Mouse (Mus musculus) hindbrain, embryonic 12.5 days (tissue): ENCODE measurements around the gene Ccn1. TPM values are rescaled to one million over a fixed set of nuclear protein-coding genes. Genes with fewer than 3 reads are reported as not detected.

Source experiments
- ATAC-seq: fragments of 200-750 bp; cut with Nextera tagmentation; 2 replicates; pipeline ENCODE4 v1.8.0; 2017; ENCODE audit warnings: moderate TSS enrichment; ENCODE audit not compliant: low FRiP score
- H3K27ac ChIP-seq: fragments of 300-500 bp; sonication (generic); 2 replicates; pipeline ENCODE4 v1.5.1; 2016; ENCODE audit warnings: mild to moderate bottlenecking
- H3K27me3 ChIP-seq: fragments of 300-500 bp; sonication (generic); 2 replicates; pipeline ENCODE4 v1.6.1; 2016; ENCODE audit warnings: mild to moderate bottlenecking
- H3K36me3 ChIP-seq: fragments of 300-500 bp; sonication (generic); 2 replicates; pipeline ENCODE4 v1.6.1; 2016; ENCODE audit warnings: mild to moderate bottlenecking
- H3K4me1 ChIP-seq: fragments of 300-500 bp; sonication (generic); 2 replicates; pipeline ENCODE4 v1.6.1; 2016
- H3K4me2 ChIP-seq: fragments of 300-500 bp; sonication (generic); replicated peaks from 2 replicates; pipeline ENCODE4 v1.6.1; 2016; ENCODE audit warnings: mild to moderate bottlenecking
- H3K4me3 ChIP-seq: fragments of 300-500 bp; sonication (generic); 2 replicates; pipeline ENCODE4 v1.5.1; 2016; ENCODE audit warnings: mild to moderate bottlenecking
- H3K9ac ChIP-seq: fragments of 300-500 bp; sonication (generic); 2 replicates; pipeline ENCODE4 v1.6.1; 2016; ENCODE audit warnings: mild to moderate bottlenecking, moderate library complexity
- H3K9me3 ChIP-seq: fragments of 300-500 bp; sonication (generic); replicated peaks from 2 replicates; pipeline ENCODE4 v1.6.1; 2016; ENCODE audit warnings: mild to moderate bottlenecking
- WGBS: fragments of 180-500 bp; shearing (Covaris S2); methylation state at CpG from one replicate; pipeline ENCODE4 v1.1.7; 2016; 5-methylcytosine and 5-hydroxymethylcytosine counted together
- polyA plus RNA-seq: library from polyadenylated mRNA; unstranded; fragments of >200 nt; fragmentation: Nextera tagmentation; extraction: Ambion mirVana; gene quantifications from 2 replicates; pipeline ENCODE4 v1.2.1, GENCODE M21; 2016

Gene Ccn1
- polyA plus RNA-seq, result 40.8 and 41.9 TPM in 2 replicates

DNA sequence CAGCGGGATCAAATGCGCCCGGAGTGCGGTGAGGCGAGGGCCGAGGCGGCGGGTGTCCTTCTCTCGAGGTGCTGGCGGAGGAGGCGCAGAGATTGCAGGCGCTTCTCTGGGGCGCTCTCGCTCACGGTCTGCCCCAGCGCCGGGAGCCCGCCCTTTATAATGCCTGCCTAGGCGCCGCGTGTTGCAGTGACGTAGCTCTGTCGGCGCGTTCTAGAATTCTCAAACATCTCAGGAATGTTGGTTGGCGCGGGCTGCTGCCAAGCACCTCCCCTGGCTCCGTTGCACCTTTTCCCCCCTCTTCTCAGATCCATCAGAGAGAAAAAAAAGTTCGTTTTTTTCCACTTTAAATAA, at the start of gene Ccn1:
Gene Ccn1, minus strand, starts transcription at position 130 of the 351 bp plus-strand sequence.
- Histone ChIP-seq H3K27ac (peak within 1 kb of the TSS; percentile 84), H3K4me3 (peak within 1 kb of the TSS; percentile 53), H3K9me3 (no peaks in the 10 kb centered on the region), H3K36me3 (no peaks in the 10 kb centered on the region), H3K9ac (peak within 1 kb of the TSS; percentile 73), H3K4me1 (peaks cover 68% of the 10 kb centered on the region), H3K4me2 (peak within 1 kb of the TSS; percentile 87), H3K27me3 (peaks cover 41% of the 10 kb centered on the region)
- WGBS, result 1% methylated on average over 28 of the region's 29 CpGs
- peak; percentile 63 for ATAC-seq

DNA sequence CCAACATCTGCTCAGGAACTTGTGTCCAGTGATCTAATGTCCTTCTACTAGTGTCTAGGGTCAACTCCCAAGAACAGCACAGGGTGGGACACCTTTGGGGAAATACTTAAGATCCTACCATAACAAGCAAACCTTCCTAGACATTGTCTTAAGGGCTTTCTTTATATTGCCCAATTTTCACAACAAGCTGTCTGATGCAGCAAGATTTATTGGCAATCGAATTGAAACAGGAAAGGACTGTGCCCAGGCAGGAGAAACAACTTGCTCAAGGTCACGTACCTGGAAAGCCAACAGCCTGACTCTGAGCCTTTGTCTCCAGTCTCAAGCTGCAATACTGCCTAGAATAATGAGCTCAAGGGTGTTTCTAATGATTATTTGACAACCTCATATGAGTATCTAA, 43.6 kb upstream of the Ccn1 start:
- no peaks in the 10 kb centered on the region for H3K36me3 ChIP-seq
- H3K9me3 ChIP-seq, result no peaks in the 10 kb centered on the region
- H3K9ac ChIP-seq, result no peak overlapping the region
- no peak overlapping the region for H3K4me2 ChIP-seq
- 85% methylated on average over 2 of the region's 2 CpGs for WGBS
- H3K27me3 ChIP-seq, result no peaks in the 10 kb centered on the region
- no peak overlapping the region for H3K27ac ChIP-seq
- ATAC-seq, result no peak
- H3K4me1 ChIP-seq, result no peaks in the 10 kb centered on the region
- H3K4me3 ChIP-seq, result no peak overlapping the region

DNA sequence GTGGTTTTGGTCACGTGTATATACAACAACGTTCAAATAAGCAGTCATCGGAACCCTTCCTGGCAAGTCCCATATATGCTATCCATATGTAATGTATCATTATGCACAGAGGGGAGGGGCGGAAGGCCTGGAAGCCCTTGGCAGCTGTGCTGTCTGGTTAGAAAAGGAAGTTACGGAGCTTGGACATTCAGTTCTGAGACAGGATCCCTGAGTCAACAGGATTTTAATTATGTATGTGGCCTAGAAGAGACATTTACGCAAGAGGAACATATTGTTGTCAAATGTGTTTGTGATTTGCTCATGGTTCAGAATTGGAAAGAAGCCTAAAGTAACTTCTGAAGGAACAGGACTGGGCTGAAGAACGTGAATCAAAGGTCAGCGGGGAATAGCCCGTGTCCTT, 42.3 kb upstream of the Ccn1 start:
- Histone ChIP-seq H3K9me3 (no peaks in the 10 kb centered on the region), H3K27me3 (no peaks in the 10 kb centered on the region), H3K4me2 (no peak overlapping the region), H3K4me3 (no peak overlapping the region), H3K27ac (no peak overlapping the region), H3K4me1 (no peaks in the 10 kb centered on the region), H3K36me3 (no peaks in the 10 kb centered on the region), H3K9ac (no peak overlapping the region)
- no peak for ATAC-seq
- 86% methylated on average over 9 of the region's 9 CpGs for WGBS

DNA sequence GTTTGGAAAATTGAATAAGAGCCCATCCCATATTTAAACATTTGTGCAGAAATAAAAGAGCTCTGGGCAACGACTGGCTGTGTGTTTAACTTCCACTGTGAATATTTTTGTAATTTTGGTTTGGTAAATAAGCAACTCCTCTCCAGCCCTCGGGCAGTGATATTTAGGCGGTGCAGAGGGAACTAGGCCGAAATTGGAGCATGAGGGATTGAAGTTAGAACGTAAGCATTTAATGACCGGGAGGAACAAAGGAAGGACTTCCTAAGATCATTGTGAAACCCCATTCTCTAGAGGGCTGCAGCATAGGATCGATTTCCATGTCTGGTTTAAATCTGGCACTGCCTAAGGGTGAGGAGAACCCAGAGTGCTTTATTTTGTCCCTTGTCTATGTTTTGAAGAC, 41.6 kb upstream of the Ccn1 start:
- Histone ChIP-seq H3K9me3 (no peaks in the 10 kb centered on the region), H3K36me3 (no peaks in the 10 kb centered on the region)
- WGBS, result 71% methylated on average over 7 of the region's 7 CpGs

DNA sequence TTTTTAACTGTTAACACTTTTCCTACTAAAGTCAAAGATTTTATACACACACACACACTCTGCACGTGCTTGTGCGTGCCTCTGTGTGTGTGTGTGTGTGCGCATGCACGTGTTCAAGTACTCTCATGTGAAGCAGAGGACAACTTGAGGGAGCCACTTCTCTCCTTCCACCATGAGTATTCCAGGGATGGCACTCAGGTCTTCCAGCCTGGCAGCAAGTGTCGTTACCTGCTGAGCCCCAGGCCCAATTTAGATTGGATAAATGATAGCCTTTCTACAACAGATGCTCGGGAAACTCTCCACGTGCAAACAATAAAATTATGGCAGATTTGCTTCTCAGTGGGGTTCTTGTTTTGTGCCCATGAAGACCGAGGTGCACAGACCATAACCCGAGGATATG, 39.5 kb upstream of the Ccn1 start:
- no peak for ATAC-seq

More for the DNA sequence above, 41.6 kb upstream of the Ccn1 start:
- Histone ChIP-seq H3K4me2 (no peak overlapping the region), H3K27me3 (no peaks in the 10 kb centered on the region), H3K4me3 (no peak overlapping the region), H3K9ac (no peak overlapping the region), H3K4me1 (no peaks in the 10 kb centered on the region), H3K27ac (no peak overlapping the region)
- ATAC-seq, result no peak

GRCm38 (mm10) chr3:145687836-145688235, 38.1 kb upstream of the Ccn1 start:
- no peaks in the 10 kb centered on the region for H3K27me3 ChIP-seq
- no peak overlapping the region for H3K4me3 ChIP-seq
- no peak for ATAC-seq
- H3K4me1 ChIP-seq, result peaks cover 8% of the 10 kb centered on the region; the same call in 1 of the 2 replicates
- WGBS, result 66% methylated on average over 5 of the region's 5 CpGs
- H3K4me2 ChIP-seq, result no peak overlapping the region
- no peak overlapping the region for H3K9ac ChIP-seq
- H3K36me3 ChIP-seq, result no peaks in the 10 kb centered on the region
- no peak overlapping the region for H3K27ac ChIP-seq
- H3K9me3 ChIP-seq, result no peaks in the 10 kb centered on the region

More for the DNA sequence above, 39.5 kb upstream of the Ccn1 start:
- H3K36me3 ChIP-seq, result no peaks in the 10 kb centered on the region
- no peaks in the 10 kb centered on the region for H3K27me3 ChIP-seq
- no peak overlapping the region for H3K9ac ChIP-seq
- no peak overlapping the region for H3K4me2 ChIP-seq
- no peak overlapping the region for H3K4me3 ChIP-seq
- WGBS, result 87% methylated on average over 9 of the region's 9 CpGs
- H3K27ac ChIP-seq, result no peak overlapping the region
- no peaks in the 10 kb centered on the region for H3K9me3 ChIP-seq
- peaks cover 8% of the 10 kb centered on the region; the same call in 1 of the 2 replicates for H3K4me1 ChIP-seq

DNA sequence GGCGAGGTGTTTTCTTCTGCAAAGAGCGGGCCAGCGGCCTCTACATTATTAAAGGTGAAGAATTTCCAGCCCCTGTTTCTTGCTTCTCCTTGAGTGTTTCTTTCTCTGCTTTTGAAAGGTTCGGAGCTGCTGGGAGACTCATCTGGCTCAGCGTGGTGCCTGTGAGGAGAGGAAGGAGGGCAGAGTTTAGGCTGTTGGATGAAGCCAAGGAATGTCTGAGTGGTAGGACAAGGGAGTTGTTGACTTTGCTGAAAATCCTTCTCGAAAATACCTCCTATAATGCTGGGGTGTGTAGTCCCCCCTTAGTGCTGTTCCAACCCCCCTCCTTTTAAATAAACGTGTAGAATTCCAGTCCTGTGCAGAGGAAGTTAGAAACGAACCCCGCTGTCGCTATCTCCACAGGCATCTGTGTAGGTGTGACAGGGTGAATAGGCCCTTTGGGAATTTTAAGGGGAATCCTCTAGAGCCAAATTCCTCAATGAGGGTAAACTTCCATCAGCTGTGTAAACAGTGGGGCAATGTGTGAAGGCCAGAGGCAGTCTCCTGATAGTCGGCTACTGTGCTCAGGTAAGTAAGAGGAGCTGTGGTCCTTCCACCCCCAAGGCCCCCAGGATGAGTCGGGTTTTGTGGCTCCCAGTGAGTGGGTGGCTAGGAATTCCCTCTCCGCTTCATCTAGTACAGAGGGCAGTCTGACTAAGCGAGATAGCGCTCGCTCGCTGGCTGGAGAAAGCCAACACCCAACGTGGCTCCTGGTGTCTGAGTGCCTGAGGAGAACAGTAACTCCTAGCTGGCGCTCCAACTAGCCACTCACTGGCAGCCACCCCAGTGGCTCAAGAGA, 35.0 kb upstream of the Ccn1 start:
- Histone ChIP-seq H3K4me2 (no peak overlapping the region), H3K27me3 (no peaks in the 10 kb centered on the region), H3K36me3 (no peaks in the 10 kb centered on the region), H3K4me3 (no peak overlapping the region), H3K9me3 (no peaks in the 10 kb centered on the region), H3K9ac (no peak overlapping the region), H3K4me1 (peaks cover 14% of the 10 kb centered on the region; the same call in 1 of the 2 replicates), H3K27ac (peak overlapping the region; percentile 17)
- 44% methylated on average over 19 of the region's 19 CpGs for WGBS
- ATAC-seq, result no peak

DNA sequence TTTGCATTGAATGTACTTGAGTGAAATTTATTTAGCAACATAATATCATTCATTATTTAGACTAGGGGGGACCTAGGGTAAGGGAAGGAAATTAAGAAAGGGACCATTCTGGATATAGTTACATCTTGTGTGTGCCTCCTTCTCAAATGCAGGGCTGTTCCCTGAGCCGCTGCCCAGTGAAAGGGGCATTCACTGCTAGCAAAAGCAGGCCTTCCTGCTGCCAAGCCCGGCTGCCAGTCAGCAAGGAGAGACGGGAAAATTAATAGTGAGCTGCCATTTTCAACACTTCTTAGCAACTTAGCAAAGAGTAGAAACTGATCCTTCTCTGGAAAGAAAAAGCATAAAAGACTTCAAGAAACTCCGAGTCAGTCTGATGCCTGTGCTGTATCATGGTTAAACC, 34.4 kb upstream of the Ccn1 start:
- Histone ChIP-seq H3K27ac (peak overlapping the region; percentile 17; the same call in 1 of the 2 replicates), H3K4me3 (no peak overlapping the region), H3K4me1 (peaks cover 14% of the 10 kb centered on the region; the same call in 1 of the 2 replicates), H3K4me2 (no peak overlapping the region), H3K27me3 (no peaks in the 10 kb centered on the region), H3K9me3 (no peaks in the 10 kb centered on the region), H3K9ac (no peak overlapping the region), H3K36me3 (no peaks in the 10 kb centered on the region)
- no peak for ATAC-seq
- WGBS, result 59% methylated on average over 4 of the region's 4 CpGs

GRCm38 (mm10) chr3:145681348-145681935, 31.7 kb upstream of the Ccn1 start:
- 71% methylated on average over 10 of the region's 10 CpGs for WGBS
- Histone ChIP-seq H3K9me3 (no peaks in the 10 kb centered on the region), H3K27ac (no peak overlapping the region)

GRCm38 (mm10) chr3:145680686-145681085, 30.9 kb upstream of the Ccn1 start:
- ATAC-seq, result no peak
- Histone ChIP-seq H3K4me3 (no peak overlapping the region), H3K27me3 (no peaks in the 10 kb centered on the region), H3K4me2 (no peak overlapping the region), H3K4me1 (peaks cover 14% of the 10 kb centered on the region; the same call in 1 of the 2 replicates), H3K27ac (no peak overlapping the region), H3K9me3 (no peaks in the 10 kb centered on the region), H3K36me3 (no peaks in the 10 kb centered on the region), H3K9ac (no peak overlapping the region)
- WGBS, result 95% methylated on average over 5 of the region's 5 CpGs

More at GRCm38 (mm10) chr3:145681348-145681935, 31.7 kb upstream of the Ccn1 start:
- 0 out of 2 replicates have a peak, but pooled peaks have one; percentile 26 for ATAC-seq
- H3K4me2 ChIP-seq, result no peak overlapping the region
- no peaks in the 10 kb centered on the region for H3K36me3 ChIP-seq
- no peak overlapping the region for H3K9ac ChIP-seq
- H3K4me3 ChIP-seq, result no peak overlapping the region
- peaks cover 14% of the 10 kb centered on the region; the same call in 1 of the 2 replicates for H3K4me1 ChIP-seq
- H3K27me3 ChIP-seq, result no peaks in the 10 kb centered on the region

- 0 out of 2 replicates have a peak, but pooled peaks cover under 1% of the 10 kb centered on the region for H3K4me1 ChIP-seq
- no peaks in the 10 kb centered on the region for H3K27me3 ChIP-seq
- H3K4me2 ChIP-seq, result no peak overlapping the region
- H3K4me3 ChIP-seq, result no peak overlapping the region
- no peak overlapping the region for H3K9ac ChIP-seq
- 87% methylated on average over 6 of the region's 6 CpGs for WGBS
- ATAC-seq, result no peak
- H3K27ac ChIP-seq, result no peak overlapping the region
- H3K36me3 ChIP-seq, result no peaks in the 10 kb centered on the region
- no peaks in the 10 kb centered on the region for H3K9me3 ChIP-seq
Measured at GRCm38 (mm10) chr3:145676212-145676611, 26.4 kb upstream of the Ccn1 start.

- H3K4me2 ChIP-seq, result no peak overlapping the region
- H3K27me3 ChIP-seq, result no peaks in the 10 kb centered on the region
- no peak for ATAC-seq
- no peak overlapping the region for H3K27ac ChIP-seq
- no peak overlapping the region for H3K4me3 ChIP-seq
- no peak overlapping the region for H3K9ac ChIP-seq
- WGBS, result 73% methylated on average over 2 of the region's 2 CpGs
- no peaks in the 10 kb centered on the region for H3K4me1 ChIP-seq
- H3K36me3 ChIP-seq, result no peaks in the 10 kb centered on the region
- no peaks in the 10 kb centered on the region for H3K9me3 ChIP-seq
Measured at GRCm38 (mm10) chr3:145674815-145675214, 25.0 kb upstream of the Ccn1 start.
